Mouse (Mus musculus) forebrain, embryonic 12.5 days (tissue): Measurements from ENCODE around the gene Ptger3. TPM values are rescaled to one million over a fixed set of nuclear protein-coding genes. Genes with fewer than 3 reads are reported as not detected.

ENCODE experiments used
- ATAC-seq: fragments of 200-750 bp; cut with Nextera tagmentation; 2 replicates; pipeline ENCODE4 v1.8.0; 2017; ENCODE audit warnings: moderate TSS enrichment; ENCODE audit not compliant: low FRiP score
- H3K27ac ChIP-seq: fragments of 300-500 bp; sonication (generic); 2 replicates; pipeline ENCODE4 v1.5.1; 2016; ENCODE audit warnings: mild to moderate bottlenecking
- H3K27me3 ChIP-seq: fragments of 300-500 bp; sonication (generic); 2 replicates; pipeline ENCODE4 v1.6.1; 2016; ENCODE audit warnings: mild to moderate bottlenecking
- H3K36me3 ChIP-seq: fragments of 300-500 bp; sonication (generic); replicated peaks from 2 replicates; pipeline ENCODE4 v1.6.1; 2016; ENCODE audit warnings: mild to moderate bottlenecking
- H3K4me1 ChIP-seq: fragments of 300-500 bp; sonication (generic); 2 replicates; pipeline ENCODE4 v1.6.1; 2016
- H3K4me2 ChIP-seq: fragments of 300-500 bp; sonication (generic); 2 replicates; pipeline ENCODE4 v1.6.1; 2016; ENCODE audit warnings: mild to moderate bottlenecking, moderate library complexity
- H3K4me3 ChIP-seq: fragments of 300-500 bp; sonication (generic); replicated peaks from 2 replicates; pipeline ENCODE4 v1.5.1; 2016; ENCODE audit warnings: mild to moderate bottlenecking
- H3K9ac ChIP-seq: fragments of 300-500 bp; sonication (generic); 2 replicates; pipeline ENCODE4 v1.6.1; 2016; ENCODE audit warnings: mild to moderate bottlenecking
- H3K9me3 ChIP-seq: fragments of 300-500 bp; sonication (generic); 2 replicates; pipeline ENCODE4 v1.6.1; 2016
- WGBS: fragments of 180-500 bp; shearing (Covaris S2); methylation state at CpG from one replicate; pipeline ENCODE4 v1.1.7; 2016; 5-methylcytosine and 5-hydroxymethylcytosine counted together
- polyA plus RNA-seq: library from polyadenylated mRNA; unstranded; fragments of >200 nt; fragmentation: Nextera tagmentation; extraction: Ambion mirVana; gene quantifications from 2 replicates; pipeline ENCODE4 v1.2.1, GENCODE M21; 2016

Gene Ptger3
- polyA plus RNA-seq, 1 experiment from 2014 or later, result 2.3 TPM

DNA sequence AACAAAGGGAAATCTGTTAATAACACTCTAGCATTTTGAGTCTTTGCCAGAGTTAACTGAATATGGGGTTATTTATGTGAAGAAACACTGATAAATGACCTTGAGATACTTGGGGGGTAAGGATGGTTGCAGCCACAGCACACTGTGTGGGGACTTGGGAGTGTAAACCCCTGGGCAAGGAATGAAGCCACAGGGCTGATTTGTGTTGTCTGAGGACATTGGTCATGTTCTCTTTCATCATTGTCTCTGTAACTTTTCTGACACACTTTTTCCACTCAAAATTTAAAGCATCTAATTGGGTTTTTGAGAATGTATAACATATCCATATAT lies 38.7 kb downstream of the Ptger3 start:
- Histone ChIP-seq H3K36me3 (no peaks in the 10 kb centered on the region), H3K4me1 (no peaks in the 10 kb centered on the region), H3K27me3 (no peaks in the 10 kb centered on the region), H3K9me3 (no peaks in the 10 kb centered on the region), H3K4me2 (no peak overlapping the region), H3K27ac (no peak overlapping the region), H3K9ac (no peak overlapping the region), H3K4me3 (no peak overlapping the region)
- ATAC-seq, result no peak

- H3K9ac ChIP-seq, result no peak overlapping the region
- no peaks in the 10 kb centered on the region for H3K36me3 ChIP-seq
- no peaks in the 10 kb centered on the region for H3K27me3 ChIP-seq
- H3K27ac ChIP-seq, result no peak overlapping the region
- H3K4me3 ChIP-seq, result no peak overlapping the region
- no peaks in the 10 kb centered on the region for H3K9me3 ChIP-seq
- WGBS, result 62% methylated on average over 1 of the region's 1 CpGs
- H3K4me2 ChIP-seq, result no peak overlapping the region
- H3K4me1 ChIP-seq, result no peaks in the 10 kb centered on the region
- ATAC-seq, result no peak
These were observed 46.9 kb downstream of the Ptger3 start for GRCm38 (mm10) chr3:157613542-157613941.

DNA sequence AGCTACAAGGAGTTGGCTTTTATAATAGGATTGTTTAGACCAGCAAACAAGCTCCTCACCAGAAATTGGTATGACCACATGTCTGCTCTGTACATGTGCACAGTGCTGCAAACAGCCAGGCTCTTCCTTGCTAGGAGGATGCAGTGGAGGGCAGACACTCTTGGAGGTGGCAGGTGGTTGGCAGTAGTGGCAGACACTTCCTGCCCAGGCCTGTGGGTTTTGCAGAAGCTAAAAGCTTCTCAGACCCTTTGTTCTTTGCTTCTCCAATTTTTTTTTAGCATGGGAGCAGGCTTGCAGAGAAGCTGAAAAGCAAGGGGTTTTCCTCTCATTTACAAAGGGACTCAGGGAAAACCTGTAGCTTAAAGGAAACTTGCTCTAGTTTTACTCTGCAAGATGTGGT lies 50.3 kb downstream of the Ptger3 start:
- Histone ChIP-seq H3K36me3 (no peaks in the 10 kb centered on the region), H3K9ac (no peak overlapping the region), H3K4me3 (no peak overlapping the region), H3K4me2 (no peak overlapping the region), H3K9me3 (no peaks in the 10 kb centered on the region), H3K27me3 (no peaks in the 10 kb centered on the region), H3K27ac (no peak overlapping the region), H3K4me1 (no peaks in the 10 kb centered on the region)
- no peak for ATAC-seq

- no peak for ATAC-seq
- WGBS, result 77% methylated on average over 3 of the region's 3 CpGs
- no peaks in the 10 kb centered on the region for H3K9me3 ChIP-seq
- no peak overlapping the region for H3K9ac ChIP-seq
- H3K4me2 ChIP-seq, result no peak overlapping the region
- H3K36me3 ChIP-seq, result no peaks in the 10 kb centered on the region
- no peaks in the 10 kb centered on the region for H3K27me3 ChIP-seq
- no peak overlapping the region for H3K27ac ChIP-seq
- H3K4me1 ChIP-seq, result no peaks in the 10 kb centered on the region
- no peak overlapping the region for H3K4me3 ChIP-seq
These were observed 60.7 kb downstream of the Ptger3 start for GRCm38 (mm10) chr3:157627407-157627806.

- H3K36me3 ChIP-seq, result no peaks in the 10 kb centered on the region
- no peaks in the 10 kb centered on the region for H3K9me3 ChIP-seq
- H3K9ac ChIP-seq, result no peak overlapping the region
- H3K4me3 ChIP-seq, result no peak overlapping the region
- no peak overlapping the region for H3K27ac ChIP-seq
- no peaks in the 10 kb centered on the region for H3K4me1 ChIP-seq
- WGBS, result 87% methylated on average over 5 of the region's 5 CpGs
- no peak for ATAC-seq
- no peak overlapping the region for H3K4me2 ChIP-seq
- no peaks in the 10 kb centered on the region for H3K27me3 ChIP-seq
These were observed 64.0 kb downstream of the Ptger3 start for GRCm38 (mm10) chr3:157630671-157631070.

- Histone ChIP-seq H3K4me2 (no peak overlapping the region), H3K4me1 (no peaks in the 10 kb centered on the region), H3K27ac (no peak overlapping the region), H3K27me3 (no peaks in the 10 kb centered on the region), H3K36me3 (no peaks in the 10 kb centered on the region), H3K9ac (no peak overlapping the region), H3K9me3 (no peaks in the 10 kb centered on the region), H3K4me3 (no peak overlapping the region)
- no peak for ATAC-seq
- WGBS, result 87% methylated on average over 2 of the region's 2 CpGs
These were observed 64.7 kb downstream of the Ptger3 start for GRCm38 (mm10) chr3:157631383-157631782.

DNA sequence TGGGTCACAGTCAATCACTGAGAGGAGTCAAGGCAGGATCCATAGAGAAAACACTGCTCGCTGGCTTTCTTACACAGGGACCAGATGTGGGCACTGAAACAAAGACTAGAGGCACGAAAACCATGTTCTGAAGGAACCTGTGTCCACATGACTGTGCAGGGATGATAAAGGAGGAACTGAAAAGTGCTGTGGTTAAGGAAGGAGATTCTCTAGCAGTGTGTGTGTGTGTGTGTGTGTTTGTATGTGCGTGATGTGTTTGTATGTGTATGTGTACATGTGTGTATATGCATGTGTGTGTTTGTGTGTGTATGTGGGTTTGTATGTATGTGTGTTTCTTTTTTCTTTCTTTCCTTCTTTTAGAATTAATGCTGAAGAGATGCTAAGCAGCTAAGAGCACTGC lies 67.7 kb downstream of the Ptger3 start:
- Histone ChIP-seq H3K4me2 (no peak overlapping the region), H3K27ac (no peak overlapping the region), H3K4me1 (no peaks in the 10 kb centered on the region), H3K9me3 (no peaks in the 10 kb centered on the region), H3K27me3 (no peaks in the 10 kb centered on the region), H3K36me3 (no peaks in the 10 kb centered on the region), H3K9ac (no peak overlapping the region), H3K4me3 (no peak overlapping the region)
- WGBS, result 82% methylated on average over 3 of the region's 3 CpGs
- ATAC-seq, result no peak

- no peaks in the 10 kb centered on the region for H3K9me3 ChIP-seq
- H3K9ac ChIP-seq, result no peak overlapping the region
- no peak overlapping the region for H3K4me3 ChIP-seq
- ATAC-seq, result no peak
- H3K27ac ChIP-seq, result no peak overlapping the region
- 82% methylated on average over 4 of the region's 4 CpGs for WGBS
- H3K4me2 ChIP-seq, result no peak overlapping the region
- no peaks in the 10 kb centered on the region for H3K4me1 ChIP-seq
- no peaks in the 10 kb centered on the region for H3K27me3 ChIP-seq
- no peaks in the 10 kb centered on the region for H3K36me3 ChIP-seq
These were observed 69.0 kb downstream of the Ptger3 start for GRCm38 (mm10) chr3:157635713-157636112.

DNA sequence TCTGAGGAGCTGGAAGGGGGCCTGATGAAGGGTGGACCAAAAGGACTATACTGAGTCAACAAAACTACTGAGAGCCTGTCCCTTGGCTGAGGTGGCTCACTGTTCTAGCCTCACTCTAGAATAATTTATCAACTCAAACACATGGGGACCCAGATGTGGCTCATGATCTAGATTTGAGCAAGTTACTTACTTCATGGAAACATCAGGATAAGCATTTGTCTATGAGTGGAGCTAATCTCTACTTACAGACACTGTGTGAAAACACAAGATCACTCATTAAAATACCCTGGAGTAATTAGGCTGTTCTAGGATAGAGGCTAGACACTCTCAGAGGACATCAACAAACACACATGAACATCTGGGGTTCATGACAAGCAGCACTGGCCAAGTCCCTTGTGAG lies 70.2 kb downstream of the Ptger3 start:
- H3K9ac ChIP-seq, result no peak overlapping the region
- H3K9me3 ChIP-seq, result no peaks in the 10 kb centered on the region
- no peaks in the 10 kb centered on the region for H3K27me3 ChIP-seq
- H3K4me3 ChIP-seq, result no peak overlapping the region
- H3K27ac ChIP-seq, result no peak overlapping the region
- ATAC-seq, result no peak
- H3K4me2 ChIP-seq, result no peak overlapping the region
- no peaks in the 10 kb centered on the region for H3K36me3 ChIP-seq
- no peaks in the 10 kb centered on the region for H3K4me1 ChIP-seq

- no peak for ATAC-seq
- no peaks in the 10 kb centered on the region for H3K27me3 ChIP-seq
- 63% methylated on average over 2 of the region's 2 CpGs for WGBS
These were observed 70.6 kb downstream of the Ptger3 start for GRCm38 (mm10) chr3:157637341-157637740.

DNA sequence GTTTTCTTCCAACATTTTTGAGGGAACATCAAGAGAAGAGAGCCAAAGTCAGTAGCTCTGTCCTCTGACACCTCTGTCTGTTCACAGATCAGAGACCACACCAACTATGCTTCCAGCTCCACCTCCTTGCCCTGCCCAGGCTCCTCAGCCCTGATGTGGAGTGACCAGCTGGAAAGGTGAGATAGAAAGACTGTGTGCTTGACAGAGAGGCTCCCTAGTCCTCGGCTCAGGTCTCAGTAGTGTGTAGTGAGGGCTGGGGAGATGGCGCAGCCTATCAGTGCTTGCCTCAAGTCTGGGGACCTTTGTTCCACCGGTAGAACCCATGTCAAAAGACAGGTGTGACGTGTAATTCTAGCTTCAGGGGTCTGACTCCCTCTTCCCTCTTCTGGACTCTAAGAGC lies 74.9 kb downstream of the Ptger3 start:
- no peaks in the 10 kb centered on the region for H3K27me3 ChIP-seq
- no peak overlapping the region for H3K4me3 ChIP-seq
- no peak for ATAC-seq
- H3K27ac ChIP-seq, result no peak overlapping the region
- no peaks in the 10 kb centered on the region for H3K36me3 ChIP-seq
- H3K9me3 ChIP-seq, result no peaks in the 10 kb centered on the region
- no peak overlapping the region for H3K9ac ChIP-seq
- no peak overlapping the region for H3K4me2 ChIP-seq
- H3K4me1 ChIP-seq, result no peaks in the 10 kb centered on the region
- WGBS, result 89% methylated on average over 4 of the region's 4 CpGs

More at GRCm38 (mm10) chr3:157637341-157637740, 70.6 kb downstream of the Ptger3 start:
- no peak overlapping the region for H3K9ac ChIP-seq
- no peak overlapping the region for H3K27ac ChIP-seq
- no peak overlapping the region for H3K4me3 ChIP-seq
- no peak overlapping the region for H3K4me2 ChIP-seq
- H3K9me3 ChIP-seq, result no peaks in the 10 kb centered on the region
- no peaks in the 10 kb centered on the region for H3K36me3 ChIP-seq
- H3K4me1 ChIP-seq, result no peaks in the 10 kb centered on the region

DNA sequence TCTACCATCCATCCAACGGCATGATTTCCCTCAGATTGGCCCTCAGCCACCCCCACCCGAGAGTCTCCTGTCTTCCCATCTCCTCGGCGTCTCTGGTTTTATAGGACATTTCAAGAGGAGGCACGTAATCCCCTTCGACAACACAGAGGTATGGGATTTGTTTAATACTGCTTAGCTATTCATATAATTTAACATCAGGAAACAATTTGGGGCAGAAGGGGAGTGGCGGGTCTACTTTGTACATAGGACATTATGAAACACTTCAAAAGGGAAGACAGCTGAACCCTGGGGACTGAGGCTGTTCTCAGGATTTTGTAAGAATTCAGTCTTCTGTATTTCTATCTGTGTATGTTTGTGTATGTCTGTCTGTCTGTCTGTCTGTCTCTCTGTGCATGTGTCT lies 94.9 kb downstream of the Ptger3 start:
- Histone ChIP-seq H3K9ac (no peak overlapping the region), H3K4me3 (no peak overlapping the region), H3K27ac (no peak overlapping the region), H3K36me3 (no peaks in the 10 kb centered on the region), H3K4me1 (no peaks in the 10 kb centered on the region), H3K4me2 (no peak overlapping the region), H3K9me3 (no peaks in the 10 kb centered on the region), H3K27me3 (no peaks in the 10 kb centered on the region)
- ATAC-seq, result no peak
- 84% methylated on average over 7 of the region's 7 CpGs for WGBS

DNA sequence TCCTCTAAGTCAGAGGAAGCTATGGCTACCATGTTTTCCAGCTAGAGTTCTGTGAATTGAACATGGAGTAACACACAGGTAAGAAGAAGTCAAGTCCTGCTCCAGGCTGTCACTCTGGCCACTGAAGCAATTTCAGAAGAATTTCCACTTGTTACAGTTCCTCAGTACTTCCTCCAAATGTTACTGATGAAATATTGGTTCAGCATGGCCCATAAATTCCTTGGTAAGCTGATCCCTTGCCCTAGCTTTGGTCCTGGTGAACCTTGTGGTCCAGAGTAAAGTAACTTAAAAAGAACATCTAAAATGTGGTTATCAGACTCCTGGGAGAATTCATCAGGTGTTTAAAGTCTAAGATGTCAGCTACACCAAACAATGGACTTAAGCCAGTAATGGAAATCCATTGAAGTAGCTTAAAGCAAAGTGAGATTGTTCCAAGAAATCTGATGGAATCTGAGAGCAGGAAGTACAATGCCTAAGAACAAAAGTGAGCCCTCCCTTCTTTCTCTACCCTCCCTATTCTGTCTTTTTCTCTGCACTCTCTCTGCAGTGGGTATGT lies 97.9 kb downstream of the Ptger3 start:
- Histone ChIP-seq H3K4me1 (no peaks in the 10 kb centered on the region), H3K27me3 (no peaks in the 10 kb centered on the region), H3K4me2 (no peak overlapping the region), H3K9ac (no peak overlapping the region), H3K4me3 (no peak overlapping the region), H3K36me3 (no peaks in the 10 kb centered on the region), H3K9me3 (no peaks in the 10 kb centered on the region), H3K27ac (no peak overlapping the region)
- ATAC-seq, result no peak

DNA sequence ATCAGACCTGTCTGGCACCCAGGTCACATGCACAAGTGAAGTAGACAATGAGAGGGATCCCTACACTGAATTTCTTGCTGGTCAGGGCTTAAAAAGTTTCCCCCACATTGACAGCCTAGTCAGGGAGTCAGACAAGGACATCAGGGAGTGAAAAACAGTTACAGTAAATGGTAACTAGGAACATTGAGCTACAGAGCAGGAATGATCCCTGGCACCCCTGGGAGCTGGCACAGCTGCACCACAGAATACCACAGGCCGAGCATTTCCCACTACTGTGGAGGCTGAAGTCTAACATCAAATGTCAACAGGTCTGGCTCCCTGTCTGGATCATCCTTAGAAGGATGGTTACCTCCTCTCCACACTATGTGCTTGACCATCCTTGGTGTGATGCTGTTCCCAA lies 98.8 kb downstream of the Ptger3 start:
- Histone ChIP-seq H3K9me3 (no peaks in the 10 kb centered on the region), H3K4me1 (no peaks in the 10 kb centered on the region), H3K36me3 (no peaks in the 10 kb centered on the region), H3K27ac (no peak overlapping the region), H3K4me3 (no peak overlapping the region), H3K27me3 (no peaks in the 10 kb centered on the region), H3K4me2 (no peak overlapping the region), H3K9ac (no peak overlapping the region)
- 77% methylated on average over 1 of the region's 1 CpGs for WGBS
- ATAC-seq, result no peak
